Mouse (Mus musculus) limb, embryonic 14.5 days (tissue): ENCODE results near the gene Plekhg2. TPM values are rescaled to one million over a fixed set of nuclear protein-coding genes. Genes with fewer than 3 reads are reported as not detected.

Experiments used
- ATAC-seq: fragments of 200-750 bp; cut with Nextera tagmentation; 2 replicates; pipeline ENCODE4 v1.8.0; 2017; ENCODE audit warnings: low read depth, moderate number of reproducible peaks, moderate TSS enrichment; ENCODE audit not compliant: low FRiP score
- DNase-seq: peaks from one replicate; pipeline ENCODE4 v3.0.0-alpha.2; 2015; ENCODE audit warnings: low spot score
- H3K27ac ChIP-seq: fragments of 300-500 bp; sonication (generic); replicated peaks from 2 replicates; pipeline ENCODE4 v1.5.1; 2014; ENCODE audit warnings: low read depth, mild to moderate bottlenecking, low read length, moderate library complexity, mixed read lengths
- H3K27me3 ChIP-seq: fragments of 300-500 bp; sonication (generic); 2 replicates; pipeline ENCODE4 v1.6.1; 2014; ENCODE audit warnings: low read length, mixed read lengths; ENCODE audit not compliant: control insufficient read depth, insufficient read depth
- H3K36me3 ChIP-seq: fragments of 300-500 bp; sonication (generic); 2 replicates; pipeline ENCODE4 v1.6.1; 2014; ENCODE audit warnings: mild to moderate bottlenecking, low read length, moderate library complexity, mixed read lengths; ENCODE audit not compliant: control insufficient read depth, insufficient read depth
- H3K4me1 ChIP-seq: fragments of 300-500 bp; sonication (generic); 2 replicates; pipeline ENCODE4 v1.6.1; 2014; ENCODE audit warnings: antibody characterized with exemption, low read length, mixed read lengths; ENCODE audit not compliant: control insufficient read depth, insufficient read depth
- H3K4me2 ChIP-seq: fragments of 300-500 bp; sonication (generic); replicated peaks from 2 replicates; pipeline ENCODE4 v1.6.1; 2014; ENCODE audit warnings: low read depth, mild to moderate bottlenecking, low read length, moderate library complexity; ENCODE audit not compliant: severe bottlenecking
- H3K4me3 ChIP-seq: fragments of 300-500 bp; sonication (generic); replicated peaks from 2 replicates; pipeline ENCODE4 v1.5.1; 2014; ENCODE audit warnings: low read length
- H3K9ac ChIP-seq: fragments of 300-500 bp; sonication (generic); 2 replicates; pipeline ENCODE4 v1.6.1; 2014; ENCODE audit warnings: mild to moderate bottlenecking, low read depth, low read length, moderate library complexity; ENCODE audit not compliant: severe bottlenecking
- H3K9me3 ChIP-seq: fragments of 300-500 bp; sonication (generic); 2 replicates; pipeline ENCODE4 v1.6.1; 2016; ENCODE audit warnings: low read length; ENCODE audit not compliant: control insufficient read depth
- POLR2A ChIP-seq: fragments of 200-500 bp; IDR thresholded peaks from 2 replicates; pipeline ENCODE4 v1.8.0; 2012; ENCODE audit warnings: inconsistent platforms, mild to moderate bottlenecking, moderate library complexity, borderline replicate concordance; ENCODE audit not compliant: insufficient read depth, insufficient read length; ENCODE audit errors: extremely low read depth
- WGBS: fragments of 180-500 bp; shearing (Covaris S2); extraction: QIAGEN DNeasy Blood & Tissue Kit; methylation state at CpG from one replicate; pipeline ENCODE4 v1.1.7; 2014; 5-methylcytosine and 5-hydroxymethylcytosine counted together
- polyA plus RNA-seq, 2 experiments: library from polyadenylated mRNA; depleted of rRNA in 1 of 2; stranded (reverse) in 1 of 2; unstranded in 1 of 2; fragments of >200 nt; fragmentation: Nextera tagmentation in 1 of 2; extraction: Ambion mirVana in 1 of 2; gene quantifications; 2 replicates each; pipeline versions ENCODE4 v1.2.1 to v1.2.3; 2012 to 2014

Plekhg2 gene
- polyA plus RNA-seq, 2 experiments, result 59.0 to 67.3 TPM

DNA sequence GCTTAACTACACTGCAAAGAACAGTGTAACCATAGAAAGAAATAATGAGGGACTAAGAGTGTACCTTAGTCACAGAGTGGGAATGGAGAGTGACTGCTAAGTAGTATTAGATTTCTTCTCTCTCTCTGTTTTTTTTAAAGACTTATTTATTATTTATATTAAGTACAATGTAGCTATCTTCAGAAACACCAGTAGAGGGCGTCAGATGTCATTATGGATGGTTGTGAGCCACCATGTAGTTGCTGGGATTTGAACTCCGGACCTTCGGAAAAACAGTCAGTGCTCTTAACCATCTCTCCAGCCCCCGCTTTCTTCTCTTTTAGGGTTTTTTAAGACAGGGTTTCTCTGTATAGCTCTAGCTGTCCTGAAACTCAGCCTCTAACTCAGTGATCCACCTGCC is 45.9 kb downstream of the Plekhg2 start:
- no peak overlapping the region for H3K27ac ChIP-seq
- ATAC-seq (no peak), DNase-seq (no peak)
- no peak overlapping the region for H3K4me3 ChIP-seq
- no peak for TF ChIP-seq POLR2A
- H3K9me3 ChIP-seq, result no peaks in the 10 kb centered on the region
- no peaks in the 10 kb centered on the region for H3K27me3 ChIP-seq
- H3K9ac ChIP-seq, result no peak overlapping the region
- H3K4me1 ChIP-seq, result no peaks in the 10 kb centered on the region
- WGBS, result 81% methylated on average over 4 of the region's 4 CpGs
- H3K4me2 ChIP-seq, result no peak overlapping the region
- H3K36me3 ChIP-seq, result peaks cover 94% of the 10 kb centered on the region

DNA sequence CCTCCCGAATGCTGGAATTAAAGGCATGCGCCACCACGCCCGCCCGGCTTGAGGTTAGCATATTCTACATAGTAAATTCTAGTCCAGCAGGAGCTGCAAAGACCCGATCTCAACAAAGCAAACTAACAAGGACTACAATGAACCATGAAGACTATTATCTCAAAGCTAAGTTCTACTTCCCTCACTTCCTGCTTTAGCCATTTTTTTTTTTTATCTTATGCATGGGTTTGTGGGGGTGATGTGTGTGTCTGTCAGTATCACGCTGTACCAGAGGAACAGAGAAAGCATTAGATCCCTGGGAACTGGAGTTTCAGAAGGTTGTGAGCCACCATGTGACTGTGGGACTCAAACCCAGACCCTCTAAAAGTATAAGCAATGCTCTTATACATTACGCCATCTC is 47.1 kb downstream of the Plekhg2 start:
- no peaks in the 10 kb centered on the region for H3K4me1 ChIP-seq
- no peak overlapping the region for H3K4me2 ChIP-seq
- WGBS, result 96% methylated on average over 8 of the region's 8 CpGs
- H3K36me3 ChIP-seq, result peaks cover 93% of the 10 kb centered on the region
- no peaks in the 10 kb centered on the region for H3K9me3 ChIP-seq
- ATAC-seq (no peak), DNase-seq (no peak)
- no peak overlapping the region for H3K4me3 ChIP-seq
- H3K9ac ChIP-seq, result no peak overlapping the region
- no peak overlapping the region for H3K27ac ChIP-seq
- H3K27me3 ChIP-seq, result no peaks in the 10 kb centered on the region
- TF ChIP-seq POLR2A, result no peak

DNA sequence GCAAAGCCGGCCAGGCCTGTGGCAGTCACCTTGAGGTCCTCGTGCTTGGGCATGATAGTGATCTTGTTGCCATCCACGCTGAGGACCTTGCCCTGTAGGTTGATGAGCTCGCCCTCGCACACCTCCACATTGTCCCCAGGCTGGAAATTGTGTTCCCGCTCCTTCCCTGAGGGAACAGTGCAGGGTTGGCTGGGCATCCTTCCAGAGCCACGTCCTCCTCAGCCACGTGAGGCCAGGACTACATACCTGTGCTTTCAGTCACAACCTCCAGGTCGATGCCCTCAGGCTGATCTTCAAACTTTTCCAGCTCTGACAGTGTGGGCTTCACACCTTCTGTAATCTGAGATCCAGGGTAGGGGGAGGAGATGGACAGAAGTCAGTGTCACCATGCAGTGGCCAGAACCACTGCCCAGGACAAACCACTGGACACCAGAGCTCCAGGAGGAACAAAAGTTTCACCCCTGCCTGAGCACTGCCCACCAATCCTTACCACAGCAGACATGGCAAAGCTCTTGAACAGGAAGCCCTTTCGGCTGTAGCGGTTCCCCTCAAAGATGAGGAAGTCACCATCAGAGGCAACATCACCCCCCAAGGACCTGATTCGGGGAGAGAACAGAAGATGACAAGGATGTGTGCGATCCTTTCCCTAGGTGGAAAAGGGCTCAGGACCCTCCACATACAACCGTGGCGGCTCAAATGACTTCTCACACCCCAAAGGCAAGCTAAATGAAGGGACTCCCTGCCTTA is 50.3 kb downstream of the Plekhg2 start:
- Histone ChIP-seq H3K27me3 (no peaks in the 10 kb centered on the region), H3K27ac (no peak overlapping the region), H3K9me3 (no peaks in the 10 kb centered on the region), H3K4me3 (no peak overlapping the region), H3K4me1 (no peaks in the 10 kb centered on the region), H3K36me3 (peaks cover 98% of the 10 kb centered on the region), H3K4me2 (no peak overlapping the region), H3K9ac (no peak overlapping the region)
- TF ChIP-seq POLR2A, result no peak
- no peak for ATAC-seq
- DNase-seq, result no peak
- WGBS, result 94% methylated on average over 15 of the region's 15 CpGs

DNA sequence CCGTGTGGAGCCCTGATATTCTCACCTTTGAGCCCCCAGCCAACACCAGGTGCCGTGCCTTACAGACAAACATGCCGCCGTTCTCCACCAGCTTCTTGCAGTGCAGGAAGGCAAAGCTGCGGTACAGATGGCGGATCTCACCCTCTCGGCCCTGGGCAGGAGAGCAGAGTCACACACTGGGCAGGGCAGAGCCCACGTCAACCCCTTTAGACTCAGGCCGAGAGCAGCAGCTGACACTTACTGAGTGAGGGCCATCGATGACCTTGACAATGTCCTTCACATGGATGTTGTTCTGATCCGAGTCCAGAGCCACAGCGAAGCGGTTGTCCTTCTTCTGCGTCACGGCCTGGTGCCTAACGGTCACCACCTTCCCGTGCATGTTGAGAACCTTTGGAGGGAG is 53.7 kb downstream of the Plekhg2 start:
- DNase-seq, result no peak
- TF ChIP-seq POLR2A, result no peak
- WGBS, result 95% methylated on average over 17 of the region's 17 CpGs
- Histone ChIP-seq H3K27me3 (no peaks in the 10 kb centered on the region), H3K4me3 (no peak overlapping the region), H3K27ac (no peak overlapping the region), H3K4me2 (no peak overlapping the region), H3K4me1 (no peaks in the 10 kb centered on the region), H3K36me3 (peaks cover 95% of the 10 kb centered on the region), H3K9ac (no peak overlapping the region), H3K9me3 (no peaks in the 10 kb centered on the region)
- ATAC-seq, result no peak

DNA sequence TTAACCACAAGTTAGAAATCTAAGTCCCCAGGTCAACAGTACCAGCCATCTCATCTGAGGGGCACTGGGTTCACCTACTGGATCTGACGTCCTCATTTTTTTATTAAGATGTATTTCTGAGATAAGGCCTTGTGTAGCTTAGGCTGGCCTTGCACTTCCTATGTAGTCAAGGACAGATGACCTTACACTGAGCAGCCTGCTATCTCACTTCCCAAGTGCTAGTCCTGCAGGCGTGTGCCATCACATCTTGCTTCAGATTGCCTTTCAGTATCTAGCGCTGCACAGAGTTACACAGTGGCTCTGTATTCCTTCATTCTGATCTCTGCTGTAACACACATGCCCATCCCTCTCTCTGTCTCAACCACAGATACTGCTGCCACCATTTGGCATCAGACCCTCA is 54.4 kb downstream of the Plekhg2 start:
- Histone ChIP-seq H3K4me1 (no peaks in the 10 kb centered on the region), H3K9me3 (no peaks in the 10 kb centered on the region), H3K27me3 (no peaks in the 10 kb centered on the region), H3K9ac (no peak overlapping the region), H3K36me3 (peaks cover 88% of the 10 kb centered on the region), H3K4me3 (no peak overlapping the region), H3K4me2 (no peak overlapping the region), H3K27ac (no peak overlapping the region)
- DNase-seq (no peak), ATAC-seq (no peak)
- 86% methylated on average over 3 of the region's 3 CpGs for WGBS
- TF ChIP-seq POLR2A, result no peak
